Mouse (Mus musculus) ES-Bruce4 (cell line): ENCODE data around the gene Selp.

Experiments
- CTCF ChIP-seq: IDR thresholded peaks from one replicate; pipeline ENCODE4 v1.8.1; 2011; ENCODE audit warnings: low read depth, low read length
- POLR2A ChIP-seq: IDR thresholded peaks from one replicate; pipeline ENCODE4 v1.8.1; 2011; ENCODE audit warnings: low read length; ENCODE audit not compliant: insufficient read depth

GRCm38 (mm10) chr1:164135960-164136359 lies 20.9 kb downstream of the Selp start:
- TF ChIP-seq CTCF (no peak), POLR2A (no peak)
